Mouse (Mus musculus) forebrain, embryonic 15.5 days (tissue): ENCODE measurements around the gene Ifit1bl1. TPM values are rescaled to one million over a fixed set of nuclear protein-coding genes. Genes with fewer than 3 reads are reported as not detected.

ENCODE experiments used
- ATAC-seq: fragments of 200-750 bp; cut with Nextera tagmentation; replicated peaks from 2 replicates; pipeline ENCODE4 v1.8.0; 2017; ENCODE audit warnings: mild to moderate bottlenecking, moderate TSS enrichment, moderate library complexity
- H3K27ac ChIP-seq: fragments of 300-500 bp; sonication (generic); replicated peaks from 2 replicates; pipeline ENCODE4 v1.5.1; 2015; ENCODE audit warnings: mild to moderate bottlenecking, inconsistent platforms
- H3K27me3 ChIP-seq: fragments of 300-500 bp; sonication (generic); 2 replicates; pipeline ENCODE4 v1.6.1; 2015; ENCODE audit warnings: inconsistent platforms
- H3K36me3 ChIP-seq: fragments of 300-500 bp; sonication (generic); 2 replicates; pipeline ENCODE4 v1.6.1; 2015; ENCODE audit warnings: mild to moderate bottlenecking, inconsistent platforms
- H3K4me1 ChIP-seq: fragments of 300-500 bp; sonication (generic); 2 replicates; pipeline ENCODE4 v1.6.1; 2015; ENCODE audit warnings: inconsistent platforms
- H3K4me2 ChIP-seq: fragments of 300-500 bp; sonication (generic); replicated peaks from 2 replicates; pipeline ENCODE4 v1.6.1; 2015; ENCODE audit warnings: mild to moderate bottlenecking, inconsistent platforms
- H3K4me3 ChIP-seq: fragments of 300-500 bp; sonication (generic); 2 replicates; pipeline ENCODE4 v1.5.1; 2015; ENCODE audit warnings: mild to moderate bottlenecking, inconsistent platforms
- H3K9ac ChIP-seq: fragments of 300-500 bp; sonication (generic); replicated peaks from 2 replicates; pipeline ENCODE4 v1.6.1; 2015; ENCODE audit warnings: mild to moderate bottlenecking, inconsistent platforms
- H3K9me3 ChIP-seq: fragments of 300-500 bp; sonication (generic); 2 replicates; pipeline ENCODE4 v1.6.1; 2016; ENCODE audit warnings: inconsistent platforms
- WGBS: fragments of 180-500 bp; shearing (Covaris S2); methylation state at CpG from one replicate; pipeline ENCODE4 v1.1.7; 2015; ENCODE audit warnings: mixed read lengths; 5-methylcytosine and 5-hydroxymethylcytosine counted together
- polyA plus RNA-seq: library from polyadenylated mRNA; unstranded; fragments of >200 nt; fragmentation: Nextera tagmentation; extraction: Ambion mirVana; gene quantifications from 2 replicates; pipeline ENCODE4 v1.2.1, GENCODE M21; 2015

Gene Ifit1bl1
- polyA plus RNA-seq, 1 experiment from 2014 or later = 0.39 TPM

GRCm38 (mm10) chr19:34553522-34553921 is 48.2 kb downstream of the Ifit1bl1 start:
- no peaks in the 10 kb centered on the region for H3K27me3 ChIP-seq
- no peak overlapping the region for H3K4me3 ChIP-seq
- H3K36me3 ChIP-seq = no peaks in the 10 kb centered on the region
- no peak overlapping the region for H3K9ac ChIP-seq
- peaks cover 8% of the 10 kb centered on the region for H3K4me1 ChIP-seq
- no peak for ATAC-seq
- no peak overlapping the region for H3K27ac ChIP-seq
- H3K9me3 ChIP-seq = no peaks in the 10 kb centered on the region
- no peak overlapping the region for H3K4me2 ChIP-seq
- WGBS = 76% methylated on average over 3 of the region's 3 CpGs

GRCm38 (mm10) chr19:34553021-34553420 is 48.7 kb downstream of the Ifit1bl1 start:
- no peaks in the 10 kb centered on the region for H3K27me3 ChIP-seq
- no peak overlapping the region for H3K4me2 ChIP-seq
- ATAC-seq = no peak
- no peak overlapping the region for H3K27ac ChIP-seq
- 57% methylated on average over 6 of the region's 6 CpGs for WGBS
- H3K9me3 ChIP-seq = no peaks in the 10 kb centered on the region
- no peak overlapping the region for H3K9ac ChIP-seq
- no peaks in the 10 kb centered on the region for H3K36me3 ChIP-seq
- peaks cover 8% of the 10 kb centered on the region for H3K4me1 ChIP-seq
- H3K4me3 ChIP-seq = no peak overlapping the region

GRCm38 (mm10) chr19:34551981-34552380 is 49.8 kb downstream of the Ifit1bl1 start:
- H3K27ac ChIP-seq = no peak overlapping the region
- ATAC-seq = no peak
- no peaks in the 10 kb centered on the region for H3K36me3 ChIP-seq
- no peaks in the 10 kb centered on the region for H3K9me3 ChIP-seq
- peaks cover 8% of the 10 kb centered on the region for H3K4me1 ChIP-seq
- H3K4me2 ChIP-seq = peak overlapping the region; percentile 4; the same call in 1 of the 2 replicates
- no peaks in the 10 kb centered on the region for H3K27me3 ChIP-seq
- no peak overlapping the region for H3K9ac ChIP-seq
- WGBS = 70% methylated on average over 5 of the region's 5 CpGs
- H3K4me3 ChIP-seq = no peak overlapping the region

- Histone ChIP-seq H3K9me3 (no peaks in the 10 kb centered on the region), H3K36me3 (no peaks in the 10 kb centered on the region), H3K27me3 (no peaks in the 10 kb centered on the region), H3K9ac (peak within 1 kb of the TSS; percentile 39), H3K4me1 (peaks cover 8% of the 10 kb centered on the region), H3K4me2 (peak within 1 kb of the TSS; percentile 56), H3K4me3 (peak within 1 kb of the TSS; percentile 46), H3K27ac (peak within 1 kb of the TSS; percentile 75)
- ATAC-seq = peak; percentile 98
- WGBS = 0% methylated on average over 22 of the region's 22 CpGs
Measured at GRCm38 (mm10) chr19:34550534-34551223, 51.1 kb downstream of the Ifit1bl1 start, which contains the start of gene Ifit2. TSS of gene Ifit2 (plus strand) at chr19:34550694.

- Histone ChIP-seq H3K9me3 (no peaks in the 10 kb centered on the region), H3K27ac (peak overlapping the region; percentile 75), H3K4me3 (peak overlapping the region; percentile 46), H3K4me1 (peaks cover 8% of the 10 kb centered on the region), H3K36me3 (no peaks in the 10 kb centered on the region), H3K4me2 (peak overlapping the region; percentile 56), H3K9ac (peak overlapping the region; percentile 39), H3K27me3 (no peaks in the 10 kb centered on the region)
- ATAC-seq = no peak
- WGBS = 30% methylated on average over 4 of the region's 4 CpGs
Measured at GRCm38 (mm10) chr19:34550205-34550533, 51.6 kb downstream of the Ifit1bl1 start.

GRCm38 (mm10) chr19:34547976-34548375 is 53.8 kb downstream of the Ifit1bl1 start:
- Histone ChIP-seq H3K36me3 (no peaks in the 10 kb centered on the region), H3K27ac (no peak overlapping the region), H3K4me3 (no peak overlapping the region), H3K9me3 (no peaks in the 10 kb centered on the region), H3K9ac (no peak overlapping the region), H3K4me2 (no peak overlapping the region), H3K4me1 (peaks cover 6% of the 10 kb centered on the region), H3K27me3 (no peaks in the 10 kb centered on the region)
- ATAC-seq = no peak
- WGBS = 35% methylated on average over 7 of the region's 7 CpGs

GRCm38 (mm10) chr19:34546211-34546610 is 55.5 kb downstream of the Ifit1bl1 start:
- no peaks in the 10 kb centered on the region for H3K36me3 ChIP-seq
- WGBS = 96% methylated on average over 4 of the region's 4 CpGs
- no peak overlapping the region for H3K4me3 ChIP-seq
- H3K27ac ChIP-seq = no peak overlapping the region
- no peak for ATAC-seq
- H3K27me3 ChIP-seq = no peaks in the 10 kb centered on the region
- H3K4me1 ChIP-seq = peaks cover 5% of the 10 kb centered on the region
- no peak overlapping the region for H3K4me2 ChIP-seq
- no peaks in the 10 kb centered on the region for H3K9me3 ChIP-seq
- no peak overlapping the region for H3K9ac ChIP-seq

Other genes starting within 250 kb of the Ifit1bl1 start
- gene Ch25h, start 126.8 kb downstream of the Ifit1bl1 start, polyA plus RNA-seq = 0.17 and 0.67 TPM in 2 replicates
- gene Lipa, start 74.5 kb downstream of the Ifit1bl1 start, polyA plus RNA-seq = 14.9 and 16.6 TPM in 2 replicates
- 8.0 TPM in 2 replicates for gene Ifit2, start 51.3 kb downstream of the Ifit1bl1 start, polyA plus RNA-seq
- gene Ifit3, start 18.4 kb downstream of the Ifit1bl1 start, polyA plus RNA-seq = 1.1 and 1.3 TPM in 2 replicates
- 0.13 and 0.20 TPM in 2 replicates for gene Ifit3b, start 6.0 kb upstream of the Ifit1bl1 start, polyA plus RNA-seq
- 0.11 and 0.20 TPM in 2 replicates for gene Ifit1bl2, start 38.8 kb upstream of the Ifit1bl1 start, polyA plus RNA-seq
- 0.13 and 0.18 TPM in 2 replicates for gene Ifit1, start 38.9 kb upstream of the Ifit1bl1 start, polyA plus RNA-seq
- gene Slc16a12, start 145.3 kb upstream of the Ifit1bl1 start, polyA plus RNA-seq = 2.2 and 2.6 TPM in 2 replicates